ENCODE assay signal across 8 mouse cellular contexts in genomic region chr8:47412696-47413523, GRCm38 (mm10). TPM values are rescaled to one million over a fixed set of nuclear protein-coding genes. Genes with fewer than 3 reads are reported as not detected.
DNase-seq lines count a peak whose midpoint lies in the region; ATAC-seq and TF ChIP-seq lines count a peak whose summit lies in the region.

No protein-coding gene starts in this region.

- no peak for TF ChIP-seq CTCF in liver, postnatal 0 days (IDR thresholded peaks at IDR 0.05; ENCODE audit: low read depth)

- peak overlapping the region; percentile 67 for H3K4me3 ChIP-seq in intestine, embryonic 15.5 days (replicated peaks)
- peak overlapping the region; percentile 60 for H3K4me3 ChIP-seq in liver, postnatal 0 days (ENCODE audit: low read depth, low read length)

- H3K4me2 ChIP-seq in intestine, embryonic 15.5 days (replicated peaks), result peak overlapping the region; percentile 95
- H3K4me2 ChIP-seq in liver, postnatal 0 days (ENCODE audit: low read depth, low read length), result peak overlapping the region; percentile 87

- peak; percentile 70 for ATAC-seq in intestine, embryonic 15.5 days
- ATAC-seq in liver, postnatal 0 days, result 0 out of 2 replicates have a peak, but pooled peaks have one; percentile 29

- peaks cover 19% of the 10 kb centered on the region for H3K4me1 ChIP-seq in intestine, embryonic 15.5 days (replicated peaks)
- no peaks in the 10 kb centered on the region for H3K4me1 ChIP-seq in liver, postnatal 0 days (ENCODE audit: insufficient read depth)

- no peak for TF ChIP-seq EP300 in liver, postnatal 0 days (IDR thresholded peaks at IDR 0.05; ENCODE audit: low read depth)

- DNase-seq in layer of hippocampus, postnatal 36 days, result peak; percentile 13 to 15
- no peak for DNase-seq in layer of hippocampus, adult 9-11 months
- peak; percentile 45 for DNase-seq in adrenal gland, postnatal 14 days
- peak; percentile 28 for DNase-seq in forelimb bud, embryonic 11.5 days (ENCODE audit: low read depth, low spot score)
- DNase-seq in liver, postnatal 0 days, result peak; percentile 27
- DNase-seq in retina, postnatal 1 day, result peak; percentile 52
- no peak for DNase-seq in adipocyte (ENCODE audit: low spot score)

- under 1% methylated on average over 81 of the region's 81 CpGs for WGBS in intestine, embryonic 15.5 days
- under 1% methylated on average over 72 of the region's 81 CpGs for WGBS in liver, postnatal 0 days (ENCODE audit: insufficient replicate concordance)

- peak overlapping the region; percentile 65 for H3K9ac ChIP-seq in intestine, embryonic 15.5 days
- H3K9ac ChIP-seq in liver, postnatal 0 days (replicated peaks), result peak overlapping the region; percentile 58

- peak overlapping the region; percentile 54 for H3K27ac ChIP-seq in intestine, embryonic 15.5 days
- H3K27ac ChIP-seq in liver, postnatal 0 days (ENCODE audit: low read depth), result no peak overlapping the region

- no peaks in the 10 kb centered on the region for H3K9me3 ChIP-seq in intestine, embryonic 15.5 days
- H3K9me3 ChIP-seq in liver, postnatal 0 days (ENCODE audit: low read length), result no peaks in the 10 kb centered on the region

- peaks cover 19% of the 10 kb centered on the region for H3K27me3 ChIP-seq in intestine, embryonic 15.5 days (replicated peaks)
- peaks cover 47% of the 10 kb centered on the region for H3K27me3 ChIP-seq in liver, postnatal 0 days (ENCODE audit: insufficient read depth, low read length)

- no peaks in the 10 kb centered on the region for H3K36me3 ChIP-seq in intestine, embryonic 15.5 days
- H3K36me3 ChIP-seq in liver, postnatal 0 days (replicated peaks; ENCODE audit: insufficient read depth, low read length), result no peaks in the 10 kb centered on the region

RNA-seq across cellular contexts. Expression of gene Stox2, which starts 33.3 kb away (rescaled TPM):
- total RNA-seq in layer of hippocampus, postnatal 36 days (2021), result 10 to 100 TPM; 82.8 to 93.3 TPM
- total RNA-seq in adrenal gland, postnatal 14 days (2021), result 13.6 and 15.2 TPM in 2 replicates
- polyA plus RNA-seq in intestine, embryonic 15.5 days (2015; fragmentation: Nextera tagmentation; extraction: Ambion mirVana), result 7.9 and 8.1 TPM in 2 replicates
- polyA plus RNA-seq in liver, postnatal 0 days (2015; fragmentation: Nextera tagmentation; extraction: Ambion mirVana), result 0.51 and 0.54 TPM in 2 replicates

Comparison
In these comparisons a context has a peak if more than half of its experiments do, and no peak if none do; other contexts are left out.
1. DNase-seq: peak in layer of hippocampus, postnatal 36 days (2 of 2), adrenal gland, postnatal 14 days (single experiment), forelimb bud, embryonic 11.5 days (single experiment), liver, postnatal 0 days (single experiment) and retina, postnatal 1 day (single experiment); none in layer of hippocampus, adult 9-11 months (single experiment) and adipocyte (single experiment).